Mouse (Mus musculus): ENCODE measurements at regions not wholly inside any gene's neighbourhood (a gene's known extent, or its start where the extent isn't known, plus 50 kb on each side); places are given as distances from the start of the nearest gene placed in this dataset.

GRCm38 (mm10) chr3:48429406-48430033 lies 1327.6 kb downstream of the Pcdh18 start:
- TF ChIP-seq NELFE (IDR thresholded peaks at IDR 0.05; ENCODE audit: low read depth, low read length) = no peak
- TF ChIP-seq CTCF (IDR thresholded peaks at IDR 0.05 in 2 of 3, conservative IDR thresholded peaks at IDR 0.05 in 1 of 3; ENCODE audit: control insufficient read depth in 1 of 3, insufficient read depth in 1 of 3, low read depth in 2 of 3, low read length in 3 of 3, poor library complexity in 1 of 3, severe bottlenecking in 1 of 3) = no peak
- no peak for TF ChIP-seq ZKSCAN1 (IDR thresholded peaks at IDR 0.05; ENCODE audit: low read depth, low read length)
- no peak for TF ChIP-seq EP300 (IDR thresholded peaks at IDR 0.05; ENCODE audit: low read depth in 1 of 2, low read length in 2 of 2)
- no peak for TF ChIP-seq E2F4 (IDR thresholded peaks at IDR 0.05; ENCODE audit: borderline replicate concordance, low read depth, low read length)
- TF ChIP-seq ZMIZ1 (IDR thresholded peaks at IDR 0.05; ENCODE audit: low read depth, low read length) = no peak
- TF ChIP-seq POLR2A (IDR thresholded peaks at IDR 0.05; ENCODE audit: control insufficient read depth in 1 of 2, insufficient read depth in 1 of 2, low read depth in 1 of 2, low read length in 2 of 2, poor library complexity in 1 of 2) = no peak
- TF ChIP-seq MAX (IDR thresholded peaks at IDR 0.05; ENCODE audit: low read length) = no peak
